ENCODE assay signal across 16 mouse cellular contexts in the genomic region with DNA sequence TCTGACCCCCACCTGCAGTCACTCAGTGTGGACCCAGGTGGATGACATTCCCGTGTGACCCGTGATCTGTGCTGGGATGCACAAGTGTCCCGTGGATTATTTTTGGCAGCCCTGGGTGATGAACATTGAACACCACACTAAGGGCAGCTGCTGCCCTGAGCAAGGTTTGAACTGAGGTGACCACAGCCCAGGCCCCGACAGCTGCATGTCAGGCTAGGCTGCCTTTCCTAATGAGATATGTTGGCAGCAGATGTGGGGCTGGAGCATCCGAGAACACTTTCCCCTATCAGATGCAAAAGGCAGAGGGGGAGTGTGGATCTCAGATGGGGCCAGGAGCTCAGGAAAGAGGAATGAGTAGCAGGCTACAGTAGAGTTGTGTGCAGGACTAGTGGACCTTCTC. TPM values are rescaled to one million over a fixed set of nuclear protein-coding genes. Genes with fewer than 3 reads are reported as not detected.
"Had no signal": no experiment of that assay in that cellular context is flagged by ENCODE, and none has a peak within 500 bp of the region (broad histone marks: within the 10 kb centered on the region; RNA-seq: fewer than 3 reads in every experiment).

No protein-coding gene starts in this region.

- H3K27me3 ChIP-seq: neural tube, embryonic 15.5 days had no signal

- DNase-seq: retina, postnatal 1 day; right cerebral cortex, adult 18-20 months; right cerebral cortex, postnatal 14 days; right cerebral cortex, postnatal 25 days; right cerebral cortex, postnatal 4 days; spleen, adult 18-20 months; thymus, adult 18-20 months; thymus, adult 2 months; thymus, postnatal 14 days; thymus, postnatal 25 days; thymus, postnatal 36 days; thymus, postnatal 4 days had no signal

- H3K27ac ChIP-seq: neural tube, embryonic 15.5 days; stomach, embryonic 15.5 days; stomach, postnatal 0 days had no signal

- H3K4me2 ChIP-seq: neural tube, embryonic 15.5 days; stomach, embryonic 15.5 days had no signal

- H3K9me3 ChIP-seq: neural tube, embryonic 15.5 days; stomach, embryonic 15.5 days had no signal

- H3K4me3 ChIP-seq: neural tube, embryonic 15.5 days; stomach, embryonic 15.5 days had no signal

- H3K9ac ChIP-seq: neural tube, embryonic 15.5 days; stomach, embryonic 15.5 days had no signal

RNA-seq across cellular contexts. Expression of a gene that starts 4.4 kb away (rescaled TPM):
- polyA plus RNA-seq: spleen, adult 2 months had no signal
